Mouse (Mus musculus) thymus, postnatal 10 days (tissue): ENCODE results near the gene Pgbd1.
"Not testable (repeated sequence)": the region's sequence is repeated elsewhere in the genome, so short reads cannot be mapped to it uniquely, and the experiment has no call there.

Source experiments
- DNase-seq, 2 experiments: peaks; one replicate each; pipeline ENCODE4 v3.0.0; 2021; ENCODE audit warnings: low spot score in 2 of 2

Gene Pgbd1

DNA sequence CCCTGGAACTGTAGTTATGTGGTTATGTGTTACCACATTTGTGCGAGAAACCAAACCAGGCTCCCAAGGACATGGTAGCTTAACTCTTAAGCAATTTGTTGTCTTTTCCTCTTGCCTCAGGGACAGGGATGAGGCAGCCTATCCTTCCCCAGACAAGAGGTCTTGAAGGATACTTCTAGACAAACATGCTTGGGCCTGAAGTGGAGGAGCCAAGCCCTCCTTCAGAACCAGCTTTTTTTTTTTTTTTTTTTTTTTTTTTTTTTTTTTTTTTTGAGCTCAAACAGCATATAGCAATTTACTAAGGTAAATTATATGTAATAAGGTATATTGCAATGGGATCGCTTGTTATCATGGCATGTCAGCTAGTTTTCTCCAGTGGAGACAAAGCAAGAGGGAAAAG, 25.1 kb downstream of the Pgbd1 start:
- DNase-seq = no peak

- no peak for DNase-seq
Measured at GRCm38 (mm10) chr13:21415266-21415665, 25.6 kb downstream of the Pgbd1 start.

- DNase-seq = no peak
Measured at GRCm38 (mm10) chr13:21414231-21415212, 26.3 kb downstream of the Pgbd1 start.

GRCm38 (mm10) chr13:21408805-21409459, 31.9 kb downstream of the Pgbd1 start:
- no peak for DNase-seq

GRCm38 (mm10) chr13:21407969-21408804, 32.7 kb downstream of the Pgbd1 start:
- peak; percentile 5 to 22 for DNase-seq

DNA sequence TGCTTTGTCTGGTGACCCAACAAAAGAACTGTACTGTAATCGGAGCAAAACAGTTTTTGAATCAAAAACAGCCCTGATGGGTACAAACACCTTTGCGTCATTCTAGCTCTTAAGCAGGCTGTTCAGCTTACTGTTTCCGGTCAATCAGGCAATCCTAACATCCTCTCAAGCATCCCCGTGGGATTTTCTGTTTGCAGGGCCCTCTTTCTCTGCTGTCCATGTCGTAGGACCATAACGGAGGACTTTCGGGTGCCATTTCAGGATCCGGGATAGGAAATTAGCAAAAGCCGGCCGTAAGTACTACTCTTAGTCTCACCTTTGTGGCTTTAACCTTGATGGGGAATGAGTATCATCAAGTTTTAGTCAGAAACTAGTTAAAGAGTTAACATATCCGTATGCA, 33.5 kb downstream of the Pgbd1 start:
- no peak for DNase-seq

DNA sequence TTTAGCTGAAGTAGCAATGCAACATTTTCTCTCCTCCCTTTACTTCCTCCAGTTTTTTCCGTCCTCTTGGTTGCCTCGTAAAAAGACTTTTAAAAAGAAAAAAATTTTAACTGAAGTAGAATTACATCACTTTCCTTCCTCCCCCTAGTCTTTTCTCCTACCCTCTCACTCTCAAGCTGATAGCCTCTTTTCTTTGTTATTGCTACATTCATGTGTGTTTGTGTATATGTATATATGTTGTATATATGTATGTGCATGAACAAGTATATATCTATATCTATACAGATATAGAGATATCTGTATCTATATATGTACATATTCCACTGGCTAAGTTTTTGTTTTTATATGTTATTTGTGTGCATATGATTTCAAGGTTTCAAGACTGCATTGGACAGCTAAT, 38.0 kb downstream of the Pgbd1 start:
- DNase-seq = no peak

DNA sequence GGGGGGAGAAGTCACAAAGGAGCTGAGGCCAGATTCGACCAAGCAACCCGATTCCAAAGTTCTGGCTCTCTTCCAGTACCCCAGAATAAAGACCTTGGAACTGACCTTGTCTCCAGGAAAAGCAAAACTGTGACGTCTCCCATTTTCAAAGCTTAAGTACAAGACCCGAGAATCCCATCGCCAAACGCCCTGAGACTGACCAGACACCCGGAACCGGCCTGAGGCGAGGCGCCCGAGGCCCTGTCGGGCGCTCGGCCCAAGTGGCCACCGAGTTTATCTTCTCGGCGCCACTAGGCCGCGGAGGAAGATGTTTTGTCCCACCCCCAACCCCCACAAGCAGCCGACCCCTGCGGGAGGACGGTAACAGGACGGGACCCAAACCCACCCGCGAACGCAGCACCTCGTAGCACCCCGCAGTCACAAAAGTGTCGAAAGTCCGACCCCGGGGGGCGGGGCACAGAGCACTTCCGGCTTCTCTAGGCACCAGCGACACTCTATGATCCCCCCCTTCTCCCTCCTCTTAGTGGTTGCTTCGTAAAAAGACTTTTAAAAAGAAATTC, 38.5 kb downstream of the Pgbd1 start, which contains the start of gene Zkscan3:
Gene Zkscan3, minus strand, starts transcription at position 469 of the 560 bp plus-strand sequence.
- peak; percentile 72 to 86 for DNase-seq

DNA sequence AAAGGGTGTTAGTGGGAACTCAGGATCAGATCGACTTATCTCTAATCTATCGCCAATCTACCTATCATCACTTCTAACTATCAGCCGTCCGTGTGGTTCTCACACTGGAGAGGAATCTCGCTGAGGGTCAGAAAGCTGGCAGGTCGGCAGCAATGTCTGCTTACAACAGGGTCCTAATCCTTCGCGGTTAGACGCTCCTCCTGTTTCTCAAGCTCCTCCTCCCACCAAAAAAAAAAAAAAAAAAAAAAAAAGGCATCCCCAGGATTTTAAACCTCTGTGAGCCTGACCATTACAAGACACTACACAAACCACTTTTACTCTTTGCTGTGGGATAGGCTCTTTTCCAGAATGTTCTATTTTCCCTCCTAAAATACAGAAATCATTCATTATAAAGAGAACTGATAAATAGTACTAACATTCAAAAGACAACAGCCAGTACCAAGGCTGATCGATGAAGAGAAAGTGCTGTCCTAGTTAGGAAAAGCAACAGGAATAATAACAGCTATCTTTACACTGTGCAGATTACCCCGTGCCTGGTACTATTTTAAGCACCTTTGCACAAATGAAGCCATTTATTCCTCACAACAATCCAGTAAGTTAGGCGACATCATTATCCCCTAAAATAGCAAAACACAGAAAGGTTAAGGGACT, 39.1 kb downstream of the Pgbd1 start:
- DNase-seq = no peak

DNA sequence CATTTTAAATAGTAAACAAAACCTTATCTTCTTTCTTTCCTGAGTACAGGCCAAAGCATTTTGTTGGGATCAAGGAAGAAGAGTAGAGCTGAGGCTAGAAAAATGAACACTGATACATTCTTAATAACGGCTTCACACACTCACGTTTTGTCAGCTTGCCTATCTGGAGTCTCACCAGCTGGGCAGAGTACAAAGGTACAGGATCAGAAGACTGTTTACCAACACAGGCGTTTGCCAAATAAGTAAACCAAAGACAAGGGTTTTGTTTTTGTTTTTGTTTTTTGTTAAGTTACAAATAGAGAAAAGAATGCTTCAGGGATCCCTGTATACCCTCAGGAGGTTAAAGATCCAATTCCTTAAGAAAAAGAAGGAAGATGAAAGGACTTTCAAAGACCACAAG, 39.7 kb downstream of the Pgbd1 start:
- DNase-seq = no peak

- no peak for DNase-seq
Measured at GRCm38 (mm10) chr13:21397486-21397885, 43.4 kb downstream of the Pgbd1 start.

DNA sequence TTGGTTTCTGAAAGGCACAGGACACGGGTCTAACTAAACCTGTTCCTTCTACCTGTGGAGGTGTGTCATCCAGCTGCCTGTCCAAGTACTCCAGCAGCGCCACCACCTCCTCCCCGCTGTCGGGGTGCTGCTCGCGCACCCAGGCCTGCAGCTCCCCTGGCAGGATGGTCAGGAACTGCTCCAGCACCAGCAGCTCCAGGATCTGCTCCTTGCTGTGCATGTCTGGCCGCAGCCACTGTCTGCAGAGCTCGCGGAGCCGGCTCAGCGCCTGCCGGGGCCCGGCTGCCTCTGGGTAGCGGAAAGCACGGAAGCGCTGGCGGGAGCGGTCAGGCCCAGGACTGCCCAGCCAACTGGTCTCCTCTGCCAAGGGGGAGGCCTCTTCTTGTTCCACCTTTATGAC, 44.8 kb downstream of the Pgbd1 start:
- not testable (repeated sequence) for DNase-seq

- DNase-seq = no peak
Measured at GRCm38 (mm10) chr13:21395623-21396022, 45.2 kb downstream of the Pgbd1 start.

- no peak for DNase-seq
Measured at GRCm38 (mm10) chr13:21395211-21395610, 45.6 kb downstream of the Pgbd1 start.

- no peak for DNase-seq
Measured at GRCm38 (mm10) chr13:21377773-21378172, 63.1 kb downstream of the Pgbd1 start.

GRCm38 (mm10) chr13:21372700-21373099, 68.2 kb downstream of the Pgbd1 start:
- DNase-seq = no peak
